Mouse (Mus musculus) C3H10T1/2 (cell line): Measurements from ENCODE around the gene Unc45b. TPM values are rescaled to one million over a fixed set of nuclear protein-coding genes. Genes with fewer than 3 reads are reported as not detected.

ENCODE experiments used
- polyA plus RNA-seq, 2 experiments: library from polyadenylated mRNA; unstranded; fragments of >200 nt; fragmentation: generic; extraction: Trizol; gene quantifications; one replicate each; pipeline ENCODE4 v1.2.1; 2012; ENCODE audit warnings: missing spikeins in 2 of 2

Unc45b gene
- polyA plus RNA-seq: under 1 TPM in 1 of 2 experiments, not detected in 1; 0.04 TPM

GRCm38 (mm10) chr11:82910250-82910649 lies at the start of gene Unc45b:
Unc45b (plus strand) TSS chr11:82910550.

GRCm38 (mm10) chr11:82871031-82871446 lies 39.3 kb upstream of the Unc45b start, which contains the start of gene Rffl:
Rffl (minus strand) TSS chr11:82871210.

GRCm38 (mm10) chr11:82890342-82890762 lies 20.0 kb upstream of the Unc45b start, which contains the start of gene Rad51d:
Rad51d (minus strand) TSS chr11:82890614.

GRCm38 (mm10) chr11:82891936-82892335 lies 18.4 kb upstream of the Unc45b start, which contains the start of gene Fndc8:
Fndc8 (plus strand) TSS chr11:82892124.

GRCm38 (mm10) chr11:82907651-82908607 lies 2.4 kb upstream of the Unc45b start, which contains the start of gene Nle1:
Nle1 (minus strand) TSS chr11:82908411.

GRCm38 (mm10) chr11:82950736-82951481 lies 40.6 kb downstream of the Unc45b start, which contains the start of gene Slfn5:
Slfn5 (plus strand) TSS chr11:82951349.

GRCm38 (mm10) chr11:82991469-82992166 lies 81.3 kb downstream of the Unc45b start, which contains the start of gene Slfn9:
Slfn9 (minus strand) TSS chr11:82991830.

Other genes with a start within 250 kb of the Unc45b start
- under 1 TPM; 0.09 to 0.64 TPM for gene Cct6b, start 146.2 kb upstream of the Unc45b start, polyA plus RNA-seq
- gene Zfp830, start 146.2 kb upstream of the Unc45b start, polyA plus RNA-seq: 10 to 100 TPM in 1 of 2 experiments, 1 to 10 TPM in 1; 2.4 to 13.7 TPM
- gene Lig3, start 129.4 kb upstream of the Unc45b start, polyA plus RNA-seq: 10 to 100 TPM in 1 of 2 experiments, 1 to 10 TPM in 1; 7.6 to 17.1 TPM
- 1 to 10 TPM; 2.4 to 4.4 TPM for gene Rffl, start 39.3 kb upstream of the Unc45b start, polyA plus RNA-seq
- gene Rad51d, start 19.9 kb upstream of the Unc45b start, polyA plus RNA-seq: 10 to 100 TPM; 21.0 to 22.0 TPM
- under 1 TPM; 0.01 to 0.12 TPM for gene Fndc8, start 18.4 kb upstream of the Unc45b start, polyA plus RNA-seq
- 10 to 100 TPM; 23.7 to 54.0 TPM for gene Nle1, start 2.1 kb upstream of the Unc45b start, polyA plus RNA-seq
- gene Slfn5, start 40.8 kb downstream of the Unc45b start, polyA plus RNA-seq: under 1 TPM; 0.02 to 0.35 TPM
- under 1 TPM; 0.21 to 0.73 TPM for gene Slfn9, start 81.3 kb downstream of the Unc45b start, polyA plus RNA-seq
- under 1 TPM in 1 of 2 experiments, not detected in 1; 0.07 TPM for gene Slfn8, start 110.3 kb downstream of the Unc45b start, polyA plus RNA-seq
- gene Slfn2, start 154.6 kb downstream of the Unc45b start, polyA plus RNA-seq: under 1 TPM in 1 of 2 experiments, not detected in 1; 0.12 TPM
- gene Slfn1, start 206.3 kb downstream of the Unc45b start, polyA plus RNA-seq: not detected